Mouse (Mus musculus): ENCODE results near the gene Zeb2.

DNA sequence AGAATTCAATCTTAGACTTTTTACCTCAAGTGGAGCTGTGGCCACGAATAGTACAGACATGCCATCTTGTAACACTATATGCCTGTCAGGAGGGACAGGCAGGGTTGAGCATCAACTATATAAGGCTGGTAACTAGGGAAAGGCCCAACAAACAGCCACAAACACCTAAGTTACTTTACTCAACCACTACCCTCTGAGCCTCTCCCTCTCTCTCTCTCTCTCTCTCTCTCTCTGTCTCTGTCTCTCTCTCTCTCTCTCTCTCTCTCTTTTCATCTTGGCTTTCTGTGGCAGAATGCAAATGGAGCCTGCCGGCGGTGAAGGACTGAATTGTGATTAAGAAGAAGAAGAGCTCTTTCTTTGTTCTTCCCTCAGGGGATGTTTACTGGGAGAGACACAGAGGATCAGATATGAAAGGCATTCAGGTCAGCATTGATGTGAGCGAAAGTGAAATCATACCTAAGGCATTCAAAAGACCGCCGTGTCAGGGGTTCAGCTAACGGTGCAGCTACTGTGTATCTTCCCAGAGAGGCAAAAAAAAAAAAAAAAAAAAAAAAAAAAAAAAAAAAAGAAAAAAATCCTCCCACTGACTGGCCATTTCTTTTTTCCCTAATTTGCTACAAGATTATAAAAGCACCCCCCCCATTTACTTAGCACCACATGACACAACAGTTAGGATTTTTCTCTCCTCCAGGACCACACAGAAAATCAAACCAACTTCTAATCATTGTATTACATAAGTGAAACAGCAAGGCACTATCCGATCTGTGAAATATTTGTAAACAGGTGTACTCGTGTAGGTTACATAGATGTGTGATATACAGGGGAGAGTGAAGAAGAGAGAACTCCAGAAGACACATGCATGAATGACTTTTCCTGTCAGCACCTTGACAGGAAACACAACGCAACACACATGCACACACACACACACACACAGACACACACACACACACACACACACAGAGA is 13.9 kb downstream of the Zeb2 start:
- TF ChIP-seq GATA1 (IDR thresholded peaks at IDR 0.05; ENCODE audit: low read length) (no peak), TAL1 (IDR thresholded peaks at IDR 0.05; ENCODE audit: low read length) (no peak)
